Mouse (Mus musculus) mature B cell (primary cell): Measurements from ENCODE around the gene Btbd9.

Experiments used
- in situ Hi-C: fragments of 300-500 bp; cut with MboI; formaldehyde crosslinking; loops from 2 replicates; pipeline ENCODE4 v1.14.3; 2019

Btbd9 gene

GRCm38 (mm10) chr17:30181554-30181953 lies 394.7 kb downstream of the Btbd9 start:
- in situ Hi-C loops = no loop called here

- in situ Hi-C loops = no loop called here
Observed at GRCm38 (mm10) chr17:30180197-30180596, 396.1 kb downstream of the Btbd9 start.

- in situ Hi-C loops = no loop called here
Observed at GRCm38 (mm10) chr17:30178402-30178801, 397.9 kb downstream of the Btbd9 start.

GRCm38 (mm10) chr17:30177435-30177834 lies 398.9 kb downstream of the Btbd9 start:
- in situ Hi-C loops = no loop called here
